Mouse (Mus musculus) midbrain, embryonic 11.5 days (tissue): ENCODE measurements around the gene 2310022A10Rik. TPM values are rescaled to one million over a fixed set of nuclear protein-coding genes. Genes with fewer than 3 reads are reported as not detected.

Experiments used
- ATAC-seq: fragments of 200-750 bp; cut with Nextera tagmentation; 2 replicates; pipeline ENCODE4 v1.8.0; 2017; ENCODE audit warnings: moderate TSS enrichment, moderate library complexity; ENCODE audit not compliant: low FRiP score
- DNase-seq: peaks from one replicate; pipeline ENCODE4 v3.0.0; 2015; ENCODE audit warnings: low spot score; ENCODE audit errors: missing footprints
- H3K27ac ChIP-seq: fragments of 300-500 bp; sonication (generic); 2 replicates; pipeline ENCODE4 v1.5.1; 2014; ENCODE audit warnings: low read depth, low read length
- H3K27me3 ChIP-seq: fragments of 300-500 bp; sonication (generic); 2 replicates; pipeline ENCODE4 v1.6.1; 2014; ENCODE audit warnings: mild to moderate bottlenecking, low read length, moderate library complexity, mixed read lengths; ENCODE audit not compliant: control insufficient read depth, insufficient read depth
- H3K36me3 ChIP-seq: fragments of 300-500 bp; sonication (generic); 2 replicates; pipeline ENCODE4 v1.6.1; 2014; ENCODE audit warnings: mild to moderate bottlenecking, low read length, moderate library complexity, mixed read lengths; ENCODE audit not compliant: control insufficient read depth, insufficient read depth
- H3K4me1 ChIP-seq: fragments of 300-500 bp; sonication (generic); 2 replicates; pipeline ENCODE4 v1.6.1; 2014; ENCODE audit warnings: low read length; ENCODE audit not compliant: control insufficient read depth, insufficient read depth
- H3K4me2 ChIP-seq: fragments of 300-500 bp; sonication (generic); 2 replicates; pipeline ENCODE4 v1.6.1; 2014; ENCODE audit warnings: mild to moderate bottlenecking, moderate library complexity
- H3K4me3 ChIP-seq: fragments of 300-500 bp; sonication (generic); 2 replicates; pipeline ENCODE4 v1.5.1; 2014; ENCODE audit warnings: low read depth, low read length
- H3K9ac ChIP-seq: fragments of 300-500 bp; sonication (generic); 2 replicates; pipeline ENCODE4 v1.6.1; 2014; ENCODE audit warnings: low read length
- H3K9me3 ChIP-seq: fragments of 300-500 bp; sonication (generic); 2 replicates; pipeline ENCODE4 v1.6.1; 2016; ENCODE audit warnings: low read length; ENCODE audit not compliant: control insufficient read depth
- WGBS: fragments of 180-500 bp; shearing (Covaris S2); extraction: QIAGEN DNeasy Blood & Tissue Kit; methylation state at CpG from one replicate; pipeline ENCODE4 v1.1.7; 2014; 5-methylcytosine and 5-hydroxymethylcytosine counted together
- polyA plus RNA-seq: library from polyadenylated mRNA; unstranded; fragments of >200 nt; fragmentation: Nextera tagmentation; extraction: Ambion mirVana; gene quantifications from 2 replicates; pipeline ENCODE4 v1.2.1, GENCODE M21; 2014

2310022A10Rik gene
- polyA plus RNA-seq, 1 experiment from 2014 or later, result 26.5 TPM

- 92% methylated on average over 6 of the region's 6 CpGs for WGBS
- no peak for ATAC-seq
- H3K36me3 ChIP-seq, result peaks cover 3% of the 10 kb centered on the region
Measured at GRCm38 (mm10) chr7:27536618-27537017, 16.4 kb upstream of the 2310022A10Rik start.

GRCm38 (mm10) chr7:27537998-27538397 lies 15.0 kb upstream of the 2310022A10Rik start:
- no peak for ATAC-seq
- no peaks in the 10 kb centered on the region; the same call in 1 of the 2 replicates for H3K36me3 ChIP-seq

More at GRCm38 (mm10) chr7:27536618-27537017, 16.4 kb upstream of the 2310022A10Rik start:
- H3K27me3 ChIP-seq, result no peaks in the 10 kb centered on the region
- no peak overlapping the region for H3K4me3 ChIP-seq
- no peak overlapping the region for H3K27ac ChIP-seq
- no peak overlapping the region for H3K4me2 ChIP-seq
- no peaks in the 10 kb centered on the region for H3K4me1 ChIP-seq
- no peaks in the 10 kb centered on the region for H3K9me3 ChIP-seq
- no peak overlapping the region for H3K9ac ChIP-seq
- peak; percentile 21 for DNase-seq

GRCm38 (mm10) chr7:27538797-27539196 lies 14.2 kb upstream of the 2310022A10Rik start:
- Histone ChIP-seq H3K9me3 (no peaks in the 10 kb centered on the region), H3K36me3 (no peaks in the 10 kb centered on the region), H3K27ac (no peak overlapping the region), H3K9ac (no peak overlapping the region), H3K4me1 (no peaks in the 10 kb centered on the region), H3K4me2 (no peak overlapping the region), H3K4me3 (no peak overlapping the region), H3K27me3 (no peaks in the 10 kb centered on the region)
- no peak for DNase-seq
- 95% methylated on average over 2 of the region's 2 CpGs for WGBS
- no peak for ATAC-seq

More at GRCm38 (mm10) chr7:27537998-27538397, 15.0 kb upstream of the 2310022A10Rik start:
- peak; percentile 2 for DNase-seq
- H3K9me3 ChIP-seq, result no peaks in the 10 kb centered on the region
- H3K4me1 ChIP-seq, result no peaks in the 10 kb centered on the region
- H3K27ac ChIP-seq, result no peak overlapping the region
- H3K4me3 ChIP-seq, result no peak overlapping the region
- H3K9ac ChIP-seq, result no peak overlapping the region
- no peak overlapping the region for H3K4me2 ChIP-seq
- no peaks in the 10 kb centered on the region for H3K27me3 ChIP-seq
- 88% methylated on average over 8 of the region's 8 CpGs for WGBS

DNA sequence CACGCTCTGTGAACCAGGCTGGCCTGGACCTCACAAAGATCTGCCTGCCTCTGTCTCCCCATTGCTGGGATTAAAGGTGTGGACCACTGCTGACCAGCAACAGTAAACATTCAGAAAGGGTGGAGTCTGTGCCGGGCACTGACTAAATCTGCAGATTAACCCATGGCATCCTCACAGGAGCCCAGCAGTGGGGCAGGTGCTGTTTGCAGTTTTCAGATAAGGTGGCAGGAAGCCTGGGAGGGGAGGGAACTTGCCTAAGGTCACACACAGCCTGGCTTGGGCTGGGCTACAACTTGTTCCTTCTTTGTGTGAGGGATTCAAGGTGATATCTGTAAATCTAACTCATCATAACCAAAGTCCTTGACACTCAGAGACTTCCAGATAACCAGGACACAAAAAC lies 12.5 kb upstream of the 2310022A10Rik start:
- 74% methylated on average over 2 of the region's 2 CpGs for WGBS

DNA sequence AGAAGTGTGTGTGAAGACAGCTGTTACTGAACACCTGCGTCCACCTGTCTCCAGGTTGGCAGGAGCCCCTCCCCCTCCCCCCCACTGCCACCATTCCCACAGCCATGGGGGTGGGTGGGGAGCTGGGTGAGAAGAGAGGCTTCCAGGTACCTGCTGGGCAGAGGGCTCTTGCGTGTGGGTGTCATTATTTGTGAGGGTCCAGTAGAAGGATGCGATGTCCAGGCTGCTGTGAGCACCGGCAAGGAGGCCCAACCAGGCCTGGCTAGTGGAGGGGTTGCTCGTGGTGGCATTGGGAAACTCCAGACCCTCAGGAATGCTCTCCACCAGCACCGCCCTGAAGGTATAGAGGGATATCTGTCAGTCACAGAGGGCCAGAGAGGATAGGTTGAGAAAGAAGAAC lies 12.1 kb upstream of the 2310022A10Rik start:
- Histone ChIP-seq H3K27ac (no peak overlapping the region), H3K27me3 (no peaks in the 10 kb centered on the region), H3K4me3 (no peak overlapping the region), H3K36me3 (no peaks in the 10 kb centered on the region), H3K9me3 (no peaks in the 10 kb centered on the region), H3K9ac (no peak overlapping the region), H3K4me2 (no peak overlapping the region), H3K4me1 (no peaks in the 10 kb centered on the region)
- no peak for ATAC-seq
- 87% methylated on average over 6 of the region's 6 CpGs for WGBS
- no peak for DNase-seq

More for the DNA sequence above, 12.5 kb upstream of the 2310022A10Rik start:
- Histone ChIP-seq H3K36me3 (no peaks in the 10 kb centered on the region), H3K27me3 (no peaks in the 10 kb centered on the region), H3K9me3 (no peaks in the 10 kb centered on the region), H3K4me1 (no peaks in the 10 kb centered on the region), H3K4me3 (no peak overlapping the region), H3K27ac (no peak overlapping the region), H3K9ac (no peak overlapping the region), H3K4me2 (no peak overlapping the region)
- DNase-seq (no peak), ATAC-seq (no peak)

DNA sequence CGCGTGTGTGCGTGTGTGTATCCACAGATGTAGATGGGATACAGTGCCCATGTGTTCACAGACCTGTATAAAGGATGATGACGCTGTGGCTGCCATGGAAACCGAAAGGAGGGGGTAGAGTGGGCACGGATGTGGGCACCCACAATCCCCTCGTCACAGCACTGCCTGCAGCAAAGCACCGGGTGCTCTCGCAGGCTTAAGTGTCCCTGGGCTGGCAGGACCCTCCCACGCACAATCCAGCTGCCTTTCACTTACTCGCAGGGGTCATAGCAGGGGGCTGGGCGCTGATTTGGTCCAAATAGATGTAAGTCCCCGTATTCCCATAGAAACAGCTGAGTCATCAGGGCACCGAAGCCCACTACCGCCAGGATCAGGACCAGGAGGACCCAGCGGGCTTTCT lies 11.6 kb upstream of the 2310022A10Rik start:
- Histone ChIP-seq H3K27me3 (no peaks in the 10 kb centered on the region), H3K9me3 (no peaks in the 10 kb centered on the region), H3K4me3 (no peak overlapping the region), H3K36me3 (no peaks in the 10 kb centered on the region), H3K4me2 (no peak overlapping the region), H3K27ac (no peak overlapping the region), H3K9ac (no peak overlapping the region), H3K4me1 (no peaks in the 10 kb centered on the region)
- WGBS, result 83% methylated on average over 16 of the region's 16 CpGs
- no peak for ATAC-seq
- no peak for DNase-seq

GRCm38 (mm10) chr7:27541922-27542321 lies 11.1 kb upstream of the 2310022A10Rik start:
- DNase-seq, result no peak
- 63% methylated on average over 5 of the region's 5 CpGs for WGBS
- H3K36me3 ChIP-seq, result no peaks in the 10 kb centered on the region

DNA sequence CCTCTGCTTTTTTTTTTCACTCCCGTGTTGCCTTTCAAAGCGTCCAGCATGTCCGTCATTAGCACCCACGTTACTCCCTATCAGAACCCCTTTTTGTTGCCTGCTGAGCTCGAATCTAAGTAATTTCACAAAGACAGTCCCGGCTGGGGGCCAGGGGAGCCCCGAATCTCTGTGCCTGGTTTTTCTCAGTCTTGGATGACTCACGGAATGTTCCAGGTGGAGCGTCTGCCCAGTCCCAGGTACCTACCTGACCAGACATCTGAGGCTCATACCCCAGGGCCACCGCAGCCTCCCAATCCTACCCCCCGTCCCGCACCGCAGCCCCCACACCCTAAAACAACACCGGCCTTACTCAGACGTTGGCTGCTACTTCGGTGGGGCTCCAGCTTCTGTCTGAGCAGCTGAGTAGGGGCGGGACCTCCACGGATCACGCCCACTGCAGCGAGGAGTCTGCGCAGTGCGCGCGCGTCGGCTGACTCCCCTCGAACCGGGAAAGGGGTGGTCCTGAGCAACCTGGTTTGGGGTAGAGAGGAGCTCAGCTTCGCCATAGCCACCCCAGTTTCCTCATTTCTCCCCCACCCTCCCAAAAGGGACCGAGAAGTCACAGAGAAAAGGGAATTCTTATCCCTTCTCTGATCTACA lies 10.5 kb upstream of the 2310022A10Rik start:
- no peaks in the 10 kb centered on the region for H3K27me3 ChIP-seq
- H3K9ac ChIP-seq, result peak overlapping the region; percentile 35; the same call in 1 of the 2 replicates
- DNase-seq (peak; percentile 97), ATAC-seq (peak; percentile 96)
- no peak overlapping the region for H3K27ac ChIP-seq
- no peaks in the 10 kb centered on the region for H3K4me1 ChIP-seq
- WGBS, result 3% methylated on average over 30 of the region's 30 CpGs
- peak overlapping the region; percentile 48 for H3K4me2 ChIP-seq
- H3K9me3 ChIP-seq, result no peaks in the 10 kb centered on the region
- no peaks in the 10 kb centered on the region for H3K36me3 ChIP-seq
- H3K4me3 ChIP-seq, result peak overlapping the region; percentile 27

More at GRCm38 (mm10) chr7:27541922-27542321, 11.1 kb upstream of the 2310022A10Rik start:
- Histone ChIP-seq H3K9ac (peak overlapping the region; percentile 35; the same call in 1 of the 2 replicates), H3K4me2 (peak overlapping the region; percentile 48), H3K27ac (no peak overlapping the region), H3K4me1 (no peaks in the 10 kb centered on the region), H3K4me3 (peak overlapping the region; percentile 27; the same call in 1 of the 2 replicates), H3K27me3 (no peaks in the 10 kb centered on the region), H3K9me3 (no peaks in the 10 kb centered on the region)
- ATAC-seq, result no peak

GRCm38 (mm10) chr7:27543065-27543464 lies 10.0 kb upstream of the 2310022A10Rik start:
- WGBS, result 54% methylated on average over 6 of the region's 6 CpGs
- Histone ChIP-seq H3K4me3 (no peak overlapping the region; the same call in 1 of the 2 replicates), H3K36me3 (no peaks in the 10 kb centered on the region), H3K4me1 (no peaks in the 10 kb centered on the region), H3K27ac (no peak overlapping the region), H3K27me3 (no peaks in the 10 kb centered on the region), H3K9ac (peak overlapping the region; percentile 35; the same call in 1 of the 2 replicates), H3K9me3 (no peaks in the 10 kb centered on the region), H3K4me2 (peak overlapping the region; percentile 48)
- DNase-seq (no peak), ATAC-seq (peak; percentile 19)
